Mouse (Mus musculus): ENCODE measurements around the gene Fchsd2.

GRCm38 (mm10) chr7:101173331-101173730, 80.7 kb downstream of the Fchsd2 start:
- TF ChIP-seq CTCF (IDR thresholded peaks at IDR 0.05; ENCODE audit: low read depth, low read length): no peak
- TF ChIP-seq POLR2AphosphoS5 (IDR thresholded peaks at IDR 0.05; ENCODE audit: insufficient replicate concordance, low read depth, low read length): no peak
- TF ChIP-seq GATA1 (IDR thresholded peaks at IDR 0.05; ENCODE audit: borderline replicate concordance, low read length): no peak

Data from G1E (cell line).